Mouse (Mus musculus) liver, embryonic 16.5 days (tissue): ENCODE data around the gene Armh1. TPM values are rescaled to one million over a fixed set of nuclear protein-coding genes. Genes with fewer than 3 reads are reported as not detected.
"Not testable (repeated sequence)": the region's sequence is repeated elsewhere in the genome, so short reads cannot be mapped to it uniquely, and the experiment has no call there.

ENCODE experiments used
- ATAC-seq: fragments of 200-750 bp; cut with Nextera tagmentation; 2 replicates; pipeline ENCODE4 v1.8.0; 2017; ENCODE audit warnings: low read depth, mild to moderate bottlenecking, moderate number of reproducible peaks, moderate library complexity
- H3K27ac ChIP-seq: fragments of 300-500 bp; sonication (generic); 2 replicates; pipeline ENCODE4 v1.5.1; 2014; ENCODE audit warnings: mild to moderate bottlenecking, low read length
- H3K27me3 ChIP-seq: fragments of 300-500 bp; sonication (generic); 2 replicates; pipeline ENCODE4 v1.6.1; 2014; ENCODE audit warnings: low read depth, low read length, mixed read lengths; ENCODE audit not compliant: control insufficient read depth, insufficient read depth
- H3K36me3 ChIP-seq: fragments of 300-500 bp; sonication (generic); 2 replicates; pipeline ENCODE4 v1.6.1; 2014; ENCODE audit warnings: mild to moderate bottlenecking; ENCODE audit not compliant: control insufficient read depth, insufficient read depth
- H3K4me1 ChIP-seq: fragments of 300-500 bp; sonication (generic); 2 replicates; pipeline ENCODE4 v1.6.1; 2014; ENCODE audit warnings: low read depth, low read length, mixed read lengths; ENCODE audit not compliant: control insufficient read depth
- H3K4me2 ChIP-seq: fragments of 300-500 bp; sonication (generic); 2 replicates; pipeline ENCODE4 v1.6.1; 2014; ENCODE audit warnings: low read depth, low read length, mixed read lengths
- H3K4me3 ChIP-seq: fragments of 300-500 bp; sonication (generic); 2 replicates; pipeline ENCODE4 v1.5.1; 2014; ENCODE audit warnings: low read depth, mild to moderate bottlenecking, low read length
- H3K9ac ChIP-seq: fragments of 300-500 bp; sonication (generic); 2 replicates; pipeline ENCODE4 v1.6.1; 2014; ENCODE audit warnings: low read depth, low read length
- H3K9me3 ChIP-seq: fragments of 300-500 bp; sonication (generic); replicated peaks from 2 replicates; pipeline ENCODE4 v1.6.1; 2016; ENCODE audit warnings: low read length; ENCODE audit not compliant: control insufficient read depth
- WGBS: fragments of 180-500 bp; shearing (Covaris S2); extraction: QIAGEN DNeasy Blood & Tissue Kit; methylation state at CpG from one replicate; pipeline ENCODE4 v1.1.7; 2014; ENCODE audit not compliant: insufficient replicate concordance; 5-methylcytosine and 5-hydroxymethylcytosine counted together
- polyA plus RNA-seq: library from polyadenylated mRNA; unstranded; fragments of >200 nt; fragmentation: Nextera tagmentation; extraction: Ambion mirVana; gene quantifications from 2 replicates; pipeline ENCODE4 v1.2.1, GENCODE M21; 2015

Gene Armh1
- polyA plus RNA-seq, 1 experiment from 2014 or later = 0.09 TPM

GRCm38 (mm10) chr4:117274720-117275119, 22.8 kb upstream of the Armh1 start:
- Histone ChIP-seq H3K27me3 (no peaks in the 10 kb centered on the region), H3K4me1 (no peaks in the 10 kb centered on the region), H3K4me3 (no peak overlapping the region), H3K9me3 (no peaks in the 10 kb centered on the region), H3K27ac (no peak overlapping the region), H3K36me3 (peaks cover 50% of the 10 kb centered on the region), H3K9ac (no peak overlapping the region), H3K4me2 (no peak overlapping the region)
- no peak for ATAC-seq
- 82% methylated on average over 4 of the region's 4 CpGs for WGBS

- no peak for ATAC-seq
- H3K27ac ChIP-seq = no peak overlapping the region
- H3K9ac ChIP-seq = no peak overlapping the region
- no peak overlapping the region for H3K4me3 ChIP-seq
- no peaks in the 10 kb centered on the region for H3K27me3 ChIP-seq
- H3K36me3 ChIP-seq = peaks cover 44% of the 10 kb centered on the region
- 69% methylated on average over 12 of the region's 12 CpGs for WGBS
- no peak overlapping the region for H3K4me2 ChIP-seq
- no peaks in the 10 kb centered on the region for H3K4me1 ChIP-seq
- H3K9me3 ChIP-seq = no peaks in the 10 kb centered on the region
These were observed 20.5 kb upstream of the Armh1 start for GRCm38 (mm10) chr4:117272459-117272858.

GRCm38 (mm10) chr4:117270278-117270677, 18.4 kb upstream of the Armh1 start:
- ATAC-seq = peak; percentile 40; the same call in 1 of the 2 replicates
- Histone ChIP-seq H3K9me3 (no peaks in the 10 kb centered on the region), H3K4me1 (no peaks in the 10 kb centered on the region), H3K27ac (no peak overlapping the region), H3K4me3 (no peak overlapping the region), H3K9ac (no peak overlapping the region), H3K27me3 (no peaks in the 10 kb centered on the region), H3K4me2 (no peak overlapping the region), H3K36me3 (peaks cover 28% of the 10 kb centered on the region)
- WGBS = 12% methylated on average over 6 of the region's 6 CpGs

GRCm38 (mm10) chr4:117267831-117268437, 16.0 kb upstream of the Armh1 start:
- ATAC-seq = no peak
- Histone ChIP-seq H3K9ac (no peak overlapping the region), H3K27ac (no peak overlapping the region), H3K4me1 (no peaks in the 10 kb centered on the region), H3K9me3 (no peaks in the 10 kb centered on the region), H3K36me3 (peaks cover 10% of the 10 kb centered on the region), H3K27me3 (no peaks in the 10 kb centered on the region), H3K4me3 (no peak overlapping the region), H3K4me2 (no peak overlapping the region)
- WGBS = 81% methylated on average over 25 of the region's 25 CpGs

GRCm38 (mm10) chr4:117267284-117267683, 15.4 kb upstream of the Armh1 start:
- ATAC-seq = peak; percentile 39; the same call in 1 of the 2 replicates
- Histone ChIP-seq H3K27me3 (no peaks in the 10 kb centered on the region), H3K4me1 (no peaks in the 10 kb centered on the region), H3K27ac (no peak overlapping the region), H3K36me3 (peaks cover 3% of the 10 kb centered on the region), H3K4me2 (no peak overlapping the region), H3K9me3 (no peaks in the 10 kb centered on the region), H3K9ac (no peak overlapping the region), H3K4me3 (no peak overlapping the region)
- 0% methylated on average over 2 of the region's 2 CpGs for WGBS

- Histone ChIP-seq H3K4me3 (no peak overlapping the region), H3K9ac (no peak overlapping the region), H3K4me1 (no peaks in the 10 kb centered on the region), H3K9me3 (no peaks in the 10 kb centered on the region), H3K27me3 (no peaks in the 10 kb centered on the region), H3K36me3 (no peaks in the 10 kb centered on the region), H3K4me2 (no peak overlapping the region), H3K27ac (no peak overlapping the region)
- no peak for ATAC-seq
- 45% methylated on average over 8 of the region's 8 CpGs for WGBS
These were observed 11.1 kb upstream of the Armh1 start for GRCm38 (mm10) chr4:117262987-117263386.

- Histone ChIP-seq H3K4me2 (no peak overlapping the region), H3K36me3 (no peaks in the 10 kb centered on the region), H3K4me3 (no peak overlapping the region), H3K27ac (no peak overlapping the region), H3K9me3 (no peaks in the 10 kb centered on the region), H3K27me3 (no peaks in the 10 kb centered on the region), H3K9ac (no peak overlapping the region), H3K4me1 (no peaks in the 10 kb centered on the region)
- 56% methylated on average over 13 of the region's 13 CpGs for WGBS
- no peak for ATAC-seq
These were observed 10.4 kb upstream of the Armh1 start for GRCm38 (mm10) chr4:117262101-117262913.

GRCm38 (mm10) chr4:117261222-117261621, 9.3 kb upstream of the Armh1 start:
- Histone ChIP-seq H3K9me3 (no peaks in the 10 kb centered on the region), H3K4me3 (no peak overlapping the region), H3K4me2 (no peak overlapping the region), H3K36me3 (no peaks in the 10 kb centered on the region), H3K9ac (no peak overlapping the region), H3K27ac (no peak overlapping the region), H3K4me1 (no peaks in the 10 kb centered on the region), H3K27me3 (no peaks in the 10 kb centered on the region)
- WGBS = 64% methylated on average over 2 of the region's 2 CpGs
- ATAC-seq = no peak

GRCm38 (mm10) chr4:117259909-117260308, 8.0 kb upstream of the Armh1 start:
- not testable (repeated sequence) for H3K27me3 ChIP-seq, H3K9me3 ChIP-seq, ATAC-seq, H3K4me1 ChIP-seq, H3K4me2 ChIP-seq, H3K4me3 ChIP-seq, H3K36me3 ChIP-seq, H3K9ac ChIP-seq, H3K27ac ChIP-seq
- WGBS = 50% methylated on average over 6 of the region's 6 CpGs
